Mouse (Mus musculus) hindbrain, embryonic 10.5 days (tissue): ENCODE measurements around the gene Actr2. TPM values are rescaled to one million over a fixed set of nuclear protein-coding genes. Genes with fewer than 3 reads are reported as not detected.
"Not testable (repeated sequence)": the region's sequence is repeated elsewhere in the genome, so short reads cannot be mapped to it uniquely, and the experiment has no call there.

Experiments
- DNase-seq: peaks from one replicate; pipeline ENCODE4 v3.0.0-alpha.2; 2017; ENCODE audit warnings: low spot score
- H3K27ac ChIP-seq: fragments of 300-500 bp; sonication (generic); 2 replicates; pipeline ENCODE4 v1.5.1; 2016; ENCODE audit warnings: mild to moderate bottlenecking, moderate library complexity
- H3K27me3 ChIP-seq: fragments of 300-500 bp; sonication (generic); 2 replicates; pipeline ENCODE4 v1.6.1; 2016; ENCODE audit warnings: mild to moderate bottlenecking; ENCODE audit not compliant: poor library complexity, insufficient read depth, severe bottlenecking
- H3K36me3 ChIP-seq: fragments of 300-500 bp; sonication (generic); 2 replicates; pipeline ENCODE4 v1.6.1; 2016; ENCODE audit warnings: mild to moderate bottlenecking, moderate library complexity
- H3K4me1 ChIP-seq: fragments of 300-500 bp; sonication (generic); replicated peaks from 2 replicates; pipeline ENCODE4 v1.6.1; 2016; ENCODE audit warnings: mild to moderate bottlenecking
- H3K4me3 ChIP-seq: fragments of 300-500 bp; sonication (generic); 2 replicates; pipeline ENCODE4 v1.5.1; 2016; ENCODE audit warnings: mild to moderate bottlenecking, moderate library complexity
- H3K9me3 ChIP-seq: fragments of 300-500 bp; sonication (generic); 2 replicates; pipeline ENCODE4 v1.6.1; 2016; ENCODE audit warnings: mild to moderate bottlenecking, moderate library complexity
- WGBS: fragments of 180-500 bp; shearing (Covaris S2); methylation state at CpG from one replicate; pipeline ENCODE4 v1.1.7; 2016; 5-methylcytosine and 5-hydroxymethylcytosine counted together
- polyA plus RNA-seq: library from polyadenylated mRNA; unstranded; fragments of >200 nt; fragmentation: Nextera tagmentation; extraction: Ambion mirVana; gene quantifications from 2 replicates; pipeline ENCODE4 v1.2.1, GENCODE M21; 2016

The Actr2 gene
- polyA plus RNA-seq, 1 experiment from 2014 or later, result 104 TPM

DNA sequence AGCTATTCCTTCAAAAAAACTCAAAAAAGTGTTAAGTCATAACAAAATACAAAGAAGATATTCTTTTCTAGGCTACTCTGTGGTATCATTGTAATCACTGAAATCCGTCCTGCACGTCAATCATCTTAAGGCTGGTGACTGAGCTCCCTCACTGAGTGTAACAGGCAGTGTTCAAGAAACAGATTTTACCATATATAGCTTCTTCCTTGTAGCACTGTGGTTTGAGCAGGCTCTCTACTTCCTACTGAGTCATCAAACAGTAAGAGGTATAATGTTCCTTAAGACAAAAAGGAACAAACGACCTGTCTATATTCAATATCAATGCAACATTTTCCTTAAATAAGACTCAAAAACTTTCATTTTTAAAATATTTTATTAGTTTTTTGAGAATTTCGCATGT is 5.0 kb downstream of the Actr2 start:
- no peak overlapping the region for H3K27ac ChIP-seq
- no peaks in the 10 kb centered on the region for H3K9me3 ChIP-seq
- WGBS, result 90% methylated on average over 4 of the region's 4 CpGs
- H3K4me3 ChIP-seq, result no peak overlapping the region
- DNase-seq, result no peak
- H3K4me1 ChIP-seq, result peaks cover 11% of the 10 kb centered on the region
- no peaks in the 10 kb centered on the region for H3K27me3 ChIP-seq
- peaks cover 29% of the 10 kb centered on the region for H3K36me3 ChIP-seq

DNA sequence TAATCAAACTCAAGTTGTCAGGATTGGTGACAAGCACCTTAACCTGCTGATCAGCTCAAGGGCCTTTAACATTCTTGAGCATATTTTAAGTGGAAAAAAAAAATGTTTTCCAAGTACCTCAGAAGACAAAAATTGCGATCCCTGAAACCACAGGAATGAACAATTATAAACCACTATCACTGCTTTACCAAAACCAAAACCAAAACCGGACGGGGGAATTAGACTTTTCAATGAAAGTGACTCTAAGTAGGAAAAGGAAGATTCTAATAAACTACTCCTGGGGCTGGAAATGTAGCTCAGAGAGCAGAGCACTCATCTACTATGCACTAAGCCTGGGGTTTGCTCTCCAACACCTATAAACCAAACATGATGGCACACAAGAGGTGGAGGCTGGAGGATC is 5.8 kb downstream of the Actr2 start:
- H3K4me1 ChIP-seq, result peaks cover 10% of the 10 kb centered on the region
- peaks cover 29% of the 10 kb centered on the region for H3K36me3 ChIP-seq
- 95% methylated on average over 3 of the region's 3 CpGs for WGBS
- no peaks in the 10 kb centered on the region for H3K9me3 ChIP-seq
- no peak overlapping the region for H3K4me3 ChIP-seq
- no peaks in the 10 kb centered on the region for H3K27me3 ChIP-seq
- no peak overlapping the region for H3K27ac ChIP-seq
- no peak for DNase-seq

DNA sequence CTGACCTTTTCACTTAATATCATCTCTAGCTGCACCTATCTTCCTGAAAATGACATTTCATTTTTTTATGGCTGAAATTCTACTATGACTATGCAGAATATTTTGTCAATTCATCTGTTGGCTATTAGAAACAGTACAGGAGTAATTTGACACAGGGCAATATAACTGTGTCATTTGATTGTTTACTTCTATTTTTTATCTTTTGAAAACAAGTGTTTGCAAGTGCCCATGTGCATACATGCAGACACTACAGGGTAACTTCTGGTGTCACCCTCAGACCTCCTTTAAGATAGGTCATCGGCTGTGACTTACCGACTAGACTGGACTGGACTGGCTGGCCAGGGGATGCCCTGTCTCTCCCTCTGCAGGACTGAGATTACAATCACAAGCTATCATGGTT is 8.8 kb downstream of the Actr2 start:
- Histone ChIP-seq H3K9me3 (no peaks in the 10 kb centered on the region), H3K4me3 (no peak overlapping the region), H3K27ac (no peak overlapping the region), H3K4me1 (no peaks in the 10 kb centered on the region), H3K36me3 (peaks cover 42% of the 10 kb centered on the region), H3K27me3 (no peaks in the 10 kb centered on the region)
- no peak for DNase-seq
- WGBS, result 93% methylated on average over 2 of the region's 2 CpGs

DNA sequence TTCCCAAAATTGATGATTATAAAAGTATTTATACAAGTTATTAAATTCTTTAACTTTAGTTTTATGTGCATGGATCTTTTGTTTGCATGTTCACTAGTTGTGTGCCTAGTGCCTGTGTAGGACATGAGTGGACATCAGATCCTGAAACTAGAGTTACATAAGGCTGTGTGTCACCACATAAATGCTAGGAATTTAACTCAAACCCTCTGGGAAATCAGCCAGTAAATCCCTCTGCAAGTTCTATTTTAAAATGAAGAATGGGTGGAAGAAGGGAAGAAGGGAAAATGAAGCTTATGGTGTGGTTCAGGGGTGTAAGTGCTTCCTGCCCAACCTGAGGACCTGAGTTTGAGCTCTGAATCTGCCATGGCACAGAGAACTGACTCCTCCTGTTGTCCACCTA is 26.4 kb downstream of the Actr2 start:
- Histone ChIP-seq H3K4me3 (no peak overlapping the region), H3K36me3 (peaks cover 78% of the 10 kb centered on the region), H3K27ac (no peak overlapping the region), H3K4me1 (no peaks in the 10 kb centered on the region), H3K27me3 (no peaks in the 10 kb centered on the region), H3K9me3 (no peaks in the 10 kb centered on the region)
- no peak for DNase-seq

DNA sequence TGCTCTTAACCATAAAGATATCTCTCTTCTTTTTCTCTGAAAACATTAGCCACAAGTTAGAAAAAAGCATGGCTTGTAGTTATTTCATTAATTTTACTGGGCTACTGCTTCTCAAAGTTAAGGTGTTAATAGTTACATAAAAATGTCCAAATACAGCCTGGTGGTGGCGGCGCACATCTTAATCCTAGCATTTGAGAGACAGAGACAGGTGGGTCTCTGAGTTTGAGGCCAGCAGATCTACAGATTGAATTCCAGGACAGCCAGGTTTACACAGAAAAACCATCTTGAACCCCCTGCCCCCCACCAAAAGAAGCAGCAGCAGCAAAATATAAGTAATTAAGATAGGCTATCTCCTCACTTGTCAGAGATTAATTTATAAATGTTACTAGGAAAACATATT is 27.1 kb downstream of the Actr2 start:
- Histone ChIP-seq H3K27ac (no peak overlapping the region), H3K36me3 (peaks cover 78% of the 10 kb centered on the region), H3K4me3 (no peak overlapping the region), H3K27me3 (no peaks in the 10 kb centered on the region), H3K4me1 (no peaks in the 10 kb centered on the region), H3K9me3 (no peaks in the 10 kb centered on the region)
- no peak for DNase-seq
- 97% methylated on average over 2 of the region's 2 CpGs for WGBS

DNA sequence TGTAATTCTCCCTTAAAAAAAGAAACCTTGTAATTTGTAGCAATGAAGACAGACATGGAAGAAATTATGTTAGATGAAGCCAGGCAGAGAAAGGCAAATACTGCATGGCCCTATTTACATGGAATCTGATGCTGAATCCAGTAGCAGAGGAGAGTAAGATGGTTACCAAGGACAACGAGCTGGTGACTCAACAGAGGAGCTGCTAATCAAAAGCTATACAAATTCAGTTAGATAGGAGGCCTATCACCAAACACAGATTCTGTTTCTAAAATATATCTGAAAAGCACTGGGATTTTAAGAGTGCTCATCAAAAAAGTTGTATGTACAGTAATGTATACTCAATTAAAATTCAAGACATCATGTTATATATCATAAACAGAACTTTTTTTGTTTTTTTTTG is 37.3 kb downstream of the Actr2 start:
- WGBS, result 81% methylated on average over 1 of the region's 1 CpGs
- no peak overlapping the region for H3K27ac ChIP-seq
- peaks cover 85% of the 10 kb centered on the region for H3K36me3 ChIP-seq
- no peak for DNase-seq
- H3K4me1 ChIP-seq, result no peaks in the 10 kb centered on the region
- H3K27me3 ChIP-seq, result no peaks in the 10 kb centered on the region
- no peak overlapping the region for H3K4me3 ChIP-seq
- no peaks in the 10 kb centered on the region for H3K9me3 ChIP-seq

DNA sequence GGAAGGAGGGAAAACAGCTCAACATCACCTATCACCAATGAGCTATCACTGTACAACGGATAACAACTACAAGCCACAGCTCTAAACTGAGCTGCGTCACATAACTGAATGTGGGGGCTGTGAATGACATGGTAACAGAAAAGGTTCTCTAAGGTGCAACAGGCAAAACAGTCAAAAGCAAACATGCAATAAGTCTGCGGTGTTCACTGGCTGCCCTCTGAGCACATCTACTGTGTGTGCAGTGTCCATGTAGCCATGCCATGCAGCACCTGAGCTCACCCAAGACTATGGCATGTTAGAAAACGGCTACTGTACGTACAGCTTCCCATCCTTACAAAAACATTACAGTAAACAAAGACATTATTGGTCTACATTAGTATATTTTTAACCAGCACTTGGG is 39.9 kb downstream of the Actr2 start:
- Histone ChIP-seq H3K4me3 (no peak overlapping the region), H3K4me1 (no peaks in the 10 kb centered on the region), H3K27me3 (no peaks in the 10 kb centered on the region), H3K9me3 (no peaks in the 10 kb centered on the region), H3K36me3 (peaks cover 85% of the 10 kb centered on the region), H3K27ac (no peak overlapping the region)
- WGBS, result 92% methylated on average over 5 of the region's 5 CpGs
- DNase-seq, result no peak

DNA sequence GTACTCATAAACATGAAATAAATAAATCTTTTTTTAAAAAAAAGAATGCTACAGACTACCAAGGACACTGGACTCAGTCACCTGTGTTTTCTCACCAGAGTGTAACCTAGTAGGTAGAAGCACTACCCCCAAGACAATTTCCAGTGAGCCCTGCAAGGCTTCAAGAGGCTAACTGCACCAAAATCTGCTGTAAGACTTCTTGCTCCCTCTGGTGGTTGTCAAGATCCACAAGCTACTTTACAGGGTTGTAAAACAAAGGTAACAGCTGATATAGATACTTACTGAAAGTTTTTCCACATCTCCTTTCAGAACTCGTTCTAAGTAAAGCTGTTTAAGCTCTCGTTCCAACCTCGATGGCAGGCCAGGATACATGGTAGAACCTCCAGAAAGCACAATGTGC is 40.5 kb downstream of the Actr2 start:
- WGBS, result 86% methylated on average over 3 of the region's 3 CpGs
- Histone ChIP-seq H3K4me3 (no peak overlapping the region), H3K27me3 (no peaks in the 10 kb centered on the region), H3K9me3 (no peaks in the 10 kb centered on the region), H3K4me1 (no peaks in the 10 kb centered on the region), H3K36me3 (peaks cover 82% of the 10 kb centered on the region), H3K27ac (no peak overlapping the region)
- no peak for DNase-seq

DNA sequence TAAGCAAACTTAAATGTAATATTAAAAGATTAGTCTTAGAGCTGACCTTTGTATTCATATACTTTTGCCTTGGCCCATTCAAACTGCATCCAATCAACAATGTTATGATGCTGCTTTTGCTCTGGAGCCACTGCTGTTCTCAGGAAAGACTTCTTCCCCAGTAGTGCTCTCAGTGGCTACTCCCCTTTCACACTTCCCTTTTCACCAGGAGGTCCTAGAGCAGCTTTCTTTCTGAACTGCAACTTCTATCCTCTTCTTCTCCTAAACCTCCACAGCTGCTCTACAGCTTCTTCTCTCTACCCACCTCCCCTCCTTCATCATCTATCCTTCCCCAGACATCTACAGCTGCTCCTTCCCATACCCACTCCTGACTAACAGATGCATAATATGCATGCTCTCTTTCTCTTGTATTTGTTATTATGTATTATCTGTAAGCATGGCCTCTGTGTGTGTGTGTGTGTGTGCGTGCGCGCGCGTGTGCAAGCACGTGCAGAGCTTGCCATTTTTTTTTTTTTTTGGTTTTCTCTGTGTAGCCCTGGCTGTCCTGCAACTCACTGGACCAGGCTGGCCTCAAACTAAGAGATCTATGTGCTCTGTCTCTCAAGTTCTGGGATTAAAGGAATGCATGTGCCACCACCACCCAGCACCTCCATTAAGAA is 44.2 kb downstream of the Actr2 start:
- no peaks in the 10 kb centered on the region for H3K27me3 ChIP-seq
- 97% methylated on average over 6 of the region's 6 CpGs for WGBS
- no peak overlapping the region for H3K4me3 ChIP-seq
- H3K36me3 ChIP-seq, result peaks cover 81% of the 10 kb centered on the region
- no peak for DNase-seq
- H3K27ac ChIP-seq, result no peak overlapping the region
- H3K4me1 ChIP-seq, result peaks cover 13% of the 10 kb centered on the region; the same call in 1 of the 2 replicates
- no peaks in the 10 kb centered on the region for H3K9me3 ChIP-seq

DNA sequence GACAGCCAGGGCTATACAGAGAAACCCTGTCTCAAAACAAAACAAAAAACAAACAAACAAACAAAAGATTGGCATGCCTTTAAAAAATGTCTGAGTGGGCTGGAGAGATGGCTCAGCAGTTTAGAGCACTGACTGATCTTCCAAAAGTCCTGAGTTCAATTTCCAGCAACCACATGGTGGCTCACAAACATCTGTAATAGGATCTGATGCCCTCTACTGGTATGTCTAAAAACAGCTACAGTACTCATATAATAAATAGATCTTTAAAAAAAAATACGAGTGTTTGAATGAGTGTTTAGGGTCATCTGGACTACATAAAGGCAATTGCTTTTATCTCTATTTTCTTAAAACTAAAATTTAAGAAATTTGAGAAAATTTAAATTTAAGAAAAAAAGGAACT is 45.2 kb downstream of the Actr2 start:
- Histone ChIP-seq H3K36me3 (peaks cover 71% of the 10 kb centered on the region), H3K27me3 (no peaks in the 10 kb centered on the region), H3K4me3 (no peak overlapping the region), H3K9me3 (no peaks in the 10 kb centered on the region), H3K4me1 (peaks cover 13% of the 10 kb centered on the region; the same call in 1 of the 2 replicates), H3K27ac (no peak overlapping the region)
- DNase-seq, result no peak
- 87% methylated on average over 1 of the region's 1 CpGs for WGBS

DNA sequence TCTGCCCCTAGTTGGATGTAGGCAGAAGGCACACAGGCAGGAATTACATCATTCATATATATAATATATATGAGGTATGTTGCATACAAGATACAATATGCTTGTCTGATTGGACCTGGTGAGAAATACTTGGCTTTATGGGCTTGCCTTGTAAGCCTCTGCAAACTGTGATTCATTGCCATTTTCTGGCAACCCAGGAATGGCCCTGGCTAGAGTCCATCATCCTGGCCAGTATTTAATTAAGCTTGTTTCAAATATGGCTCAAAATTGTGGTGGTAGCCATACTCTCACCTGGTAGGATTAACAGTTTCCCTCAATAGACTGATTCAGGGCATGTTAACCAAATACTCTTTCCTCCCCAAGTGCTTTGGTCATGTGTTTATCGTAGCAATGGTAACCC is 46.6 kb downstream of the Actr2 start:
- 94% methylated on average over 1 of the region's 1 CpGs for WGBS

DNA sequence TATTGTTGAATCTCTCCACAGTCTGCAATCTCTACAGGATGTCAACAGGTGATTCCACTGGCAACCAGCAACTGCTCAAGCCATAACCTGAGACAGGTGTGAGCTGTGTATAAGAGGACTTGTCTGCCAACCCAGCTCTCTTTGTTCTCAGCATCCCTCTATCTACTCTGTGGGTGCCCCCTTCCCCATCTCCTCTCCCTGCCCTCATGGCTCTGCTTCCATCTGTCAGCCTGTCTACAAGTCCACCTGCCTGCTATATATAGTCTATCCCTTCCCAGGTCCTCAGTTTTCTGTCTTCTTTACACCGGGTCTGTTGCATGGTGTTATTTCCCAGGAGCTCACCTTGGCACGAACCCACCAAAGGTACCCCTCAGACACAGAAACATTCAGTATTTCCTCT is 47.8 kb downstream of the Actr2 start:
- 91% methylated on average over 2 of the region's 2 CpGs for whole genome bisulfite sequencing
- DNase-seq, result no peak
- peaks cover 69% of the 10 kb centered on the region for H3K36me3 ChIP-seq

More for the DNA sequence above, 46.6 kb downstream of the Actr2 start:
- H3K36me3 ChIP-seq, result peaks cover 67% of the 10 kb centered on the region
- H3K9me3 ChIP-seq, result no peaks in the 10 kb centered on the region
- no peak overlapping the region for H3K4me3 ChIP-seq
- H3K27ac ChIP-seq, result no peak overlapping the region
- no peak for DNase-seq
- H3K27me3 ChIP-seq, result no peaks in the 10 kb centered on the region
- peaks cover 13% of the 10 kb centered on the region; the same call in 1 of the 2 replicates for H3K4me1 ChIP-seq

DNA sequence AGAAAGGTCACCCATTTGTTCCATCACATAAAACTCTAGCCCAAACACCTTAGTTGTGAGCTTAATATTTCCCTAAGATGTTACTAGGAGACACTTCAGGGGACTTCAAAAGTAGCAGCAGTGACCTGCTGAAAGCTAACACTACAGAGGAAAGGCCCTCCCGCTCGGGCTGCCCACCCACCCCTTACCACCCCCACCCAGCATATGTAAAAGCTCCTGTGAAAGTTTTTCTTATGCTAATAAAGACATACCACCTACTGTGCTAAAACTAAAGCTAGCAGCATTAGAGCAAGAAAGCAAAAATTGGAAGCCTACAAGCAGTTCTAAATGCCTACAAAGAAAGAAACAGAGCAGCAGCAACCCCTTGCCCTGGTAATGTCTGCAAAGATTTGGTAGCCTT is 48.6 kb downstream of the Actr2 start:
- WGBS, result 21% methylated on average over 2 of the region's 2 CpGs
- peaks cover 69% of the 10 kb centered on the region for H3K36me3 ChIP-seq

More for the DNA sequence above, 47.8 kb downstream of the Actr2 start:
- Histone ChIP-seq H3K27me3 (no peaks in the 10 kb centered on the region), H3K4me1 (peaks cover 13% of the 10 kb centered on the region; the same call in 1 of the 2 replicates), H3K9me3 (no peaks in the 10 kb centered on the region), H3K27ac (no peak overlapping the region), H3K4me3 (no peak overlapping the region)

DNA sequence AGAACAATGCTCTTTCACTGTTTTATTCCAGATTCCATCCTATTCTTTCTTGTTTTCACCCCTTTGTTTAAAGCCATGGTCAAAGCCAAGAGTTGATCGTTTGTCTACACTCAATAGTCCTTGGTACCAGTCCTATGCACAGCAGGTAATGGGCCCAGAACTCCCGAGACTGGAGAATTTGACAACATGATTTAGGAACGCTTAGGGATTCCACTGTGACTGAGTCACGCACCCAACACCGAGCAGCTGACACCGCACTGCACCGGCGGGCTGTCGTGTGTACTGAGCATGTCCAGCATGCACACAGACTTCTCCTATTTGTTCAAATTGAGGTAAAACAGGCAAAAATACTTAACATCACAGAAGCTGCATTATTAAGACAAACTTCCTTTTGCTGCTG is 49.9 kb downstream of the Actr2 start:
- H3K27me3 ChIP-seq, H3K4me3 ChIP-seq, H3K27ac ChIP-seq, DNase-seq, H3K9me3 ChIP-seq: not testable (repeated sequence)
- Histone ChIP-seq H3K4me1 (peaks cover 13% of the 10 kb centered on the region; the same call in 1 of the 2 replicates), H3K36me3 (peaks cover 65% of the 10 kb centered on the region)
- WGBS, result 91% methylated on average over 9 of the region's 9 CpGs

More for the DNA sequence above, 48.6 kb downstream of the Actr2 start:
- H3K4me3 ChIP-seq, DNase-seq, H3K9me3 ChIP-seq, H3K27ac ChIP-seq, H3K27me3 ChIP-seq: not testable (repeated sequence)
- H3K4me1 ChIP-seq, result peaks cover 13% of the 10 kb centered on the region; the same call in 1 of the 2 replicates
